Mouse (Mus musculus) ovary, adult 18-20 months (tissue): Measurements from ENCODE around the gene Rps6kc1.

Experiments used
- DNase-seq: peaks from one replicate; pipeline ENCODE4 v3.0.0; 2022; ENCODE audit warnings: low spot score, mixed read lengths

The Rps6kc1 gene

DNA sequence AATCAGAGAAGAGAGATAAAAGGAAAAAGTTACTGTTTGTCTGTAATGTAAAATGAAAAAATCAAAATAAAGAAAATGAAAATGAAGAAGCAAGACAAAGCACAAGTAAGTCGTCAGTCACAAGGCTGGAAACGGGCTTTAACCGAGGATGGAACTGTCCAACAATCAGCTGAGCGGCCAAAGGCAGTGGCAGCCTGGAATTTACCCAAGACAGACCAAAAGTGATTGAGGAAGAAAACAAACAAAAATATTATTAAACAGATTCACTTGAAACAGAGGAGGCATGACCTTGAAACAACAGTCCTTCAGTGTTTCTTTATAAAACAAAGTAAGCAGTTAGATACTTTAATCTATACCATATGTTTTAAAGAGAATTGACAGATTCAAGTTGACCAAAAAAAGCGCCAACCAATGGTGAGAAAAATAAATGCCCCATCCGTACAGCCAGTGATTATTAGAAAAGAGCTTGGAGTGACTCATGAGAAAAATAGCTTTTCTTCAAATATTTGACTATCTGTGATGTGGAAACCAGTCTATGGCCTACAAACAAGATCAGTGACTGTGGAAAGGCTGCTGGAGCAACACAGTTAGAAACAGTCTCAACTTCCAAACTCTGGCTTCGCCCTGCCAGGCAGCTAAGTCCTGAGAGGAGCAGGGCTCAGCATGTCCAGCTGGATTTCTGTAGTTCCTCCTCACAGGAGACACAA lies 77.2 kb downstream of the Rps6kc1 start:
- DNase-seq = no peak

DNA sequence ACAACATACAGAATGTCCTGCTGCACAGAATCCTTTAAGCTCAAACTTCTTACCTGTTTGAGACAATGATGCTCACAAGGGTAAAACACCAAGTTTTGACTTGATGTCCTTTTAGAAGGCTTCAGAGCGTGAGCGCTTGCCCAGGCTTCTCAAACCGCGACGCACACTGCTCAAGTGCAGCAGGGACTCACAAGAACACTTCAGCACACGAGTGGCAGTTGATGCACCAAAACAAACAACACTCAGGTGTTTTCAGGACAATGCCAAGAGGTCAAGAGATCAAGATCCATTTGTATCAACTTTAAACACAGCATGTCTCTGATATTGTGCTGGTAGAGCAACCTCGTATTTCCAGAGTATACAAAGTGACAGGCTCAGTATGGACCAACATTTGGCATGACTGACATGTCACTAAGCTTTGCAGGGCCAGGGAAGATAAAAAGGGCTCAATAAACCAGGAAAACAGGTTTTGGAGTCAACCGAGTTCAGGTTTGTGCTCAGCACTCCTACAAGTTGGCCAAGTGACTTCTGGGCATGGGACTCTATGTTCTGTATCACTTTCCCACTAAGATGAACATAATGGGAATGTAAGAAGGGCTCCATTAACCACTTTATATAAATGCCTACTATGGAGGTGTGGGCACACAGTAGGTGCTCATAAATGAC lies 78.5 kb downstream of the Rps6kc1 start:
- no peak for DNase-seq

DNA sequence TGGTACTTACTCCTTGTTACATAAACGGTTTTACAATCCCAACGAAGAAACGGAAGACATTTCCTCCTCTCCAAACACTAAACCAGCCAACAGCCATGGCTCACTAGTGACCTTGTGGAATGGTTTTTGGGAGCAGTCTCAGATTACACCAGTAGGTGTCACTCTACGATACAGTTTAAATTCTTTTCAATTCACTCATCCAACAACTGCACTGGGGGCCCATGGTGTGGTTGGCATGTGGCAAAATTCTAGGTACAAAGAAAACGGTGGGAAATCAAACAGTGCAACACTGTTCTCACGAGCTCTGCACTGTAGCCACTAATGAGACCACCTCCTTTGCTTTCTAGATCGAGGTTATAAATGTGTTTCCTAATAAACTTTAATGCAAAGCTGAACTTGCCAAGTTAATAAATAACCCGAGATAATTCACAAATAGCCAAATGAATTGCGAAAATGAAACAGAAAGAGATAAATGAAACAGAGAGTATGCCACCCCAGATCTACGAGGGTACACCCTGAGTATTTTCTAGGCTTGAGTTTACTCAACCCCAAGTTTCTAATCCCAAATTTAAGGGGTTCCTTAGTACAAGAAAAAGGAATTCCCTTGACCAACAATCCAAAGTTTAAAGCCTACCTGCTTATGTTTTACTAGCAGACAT lies 79.6 kb downstream of the Rps6kc1 start:
- DNase-seq = no peak

DNA sequence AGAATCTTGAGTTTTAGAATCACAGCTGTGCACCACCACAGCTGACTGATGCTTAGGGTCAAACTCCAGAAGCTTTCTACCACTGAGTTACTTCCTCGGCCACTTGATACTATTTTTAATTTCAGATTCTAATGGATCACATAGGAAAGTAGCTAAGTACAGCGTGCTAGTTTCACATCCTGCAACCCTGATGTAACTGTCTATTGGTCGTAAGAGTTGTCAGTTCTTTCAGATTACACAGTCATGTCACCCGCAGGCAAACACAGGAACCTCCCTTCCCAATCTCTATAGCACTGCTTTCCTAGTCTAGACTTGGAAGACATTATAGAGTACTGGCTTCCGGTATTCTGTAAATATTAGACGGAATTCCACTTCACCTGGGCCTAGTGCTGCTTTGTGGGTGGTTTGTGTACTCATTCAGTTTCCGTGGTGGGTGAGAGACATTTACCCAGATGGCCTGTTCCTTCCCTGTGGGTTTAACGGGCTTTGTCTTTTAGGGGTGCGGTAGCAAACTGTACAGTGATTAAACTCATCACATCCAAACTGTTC lies 85.0 kb downstream of the Rps6kc1 start:
- DNase-seq = no peak

DNA sequence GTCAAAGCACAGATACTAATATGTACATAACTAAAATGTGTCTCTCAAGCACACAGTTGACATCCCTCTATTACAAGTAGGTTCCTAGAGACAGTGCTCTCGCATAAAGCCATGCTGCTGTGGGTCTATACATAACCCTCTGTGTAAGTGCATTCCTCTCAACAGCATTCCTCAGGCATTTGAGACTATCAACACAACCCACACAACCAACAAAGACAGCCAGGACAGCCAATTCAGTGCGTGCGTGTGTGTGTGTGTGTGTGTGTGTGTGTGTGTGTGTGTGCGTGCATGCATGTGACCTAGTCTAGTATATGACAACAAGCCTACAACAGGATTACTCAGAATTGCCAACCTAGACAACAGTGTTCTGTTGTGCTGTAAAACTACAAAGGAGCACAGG lies 87.8 kb downstream of the Rps6kc1 start:
- no peak for DNase-seq

DNA sequence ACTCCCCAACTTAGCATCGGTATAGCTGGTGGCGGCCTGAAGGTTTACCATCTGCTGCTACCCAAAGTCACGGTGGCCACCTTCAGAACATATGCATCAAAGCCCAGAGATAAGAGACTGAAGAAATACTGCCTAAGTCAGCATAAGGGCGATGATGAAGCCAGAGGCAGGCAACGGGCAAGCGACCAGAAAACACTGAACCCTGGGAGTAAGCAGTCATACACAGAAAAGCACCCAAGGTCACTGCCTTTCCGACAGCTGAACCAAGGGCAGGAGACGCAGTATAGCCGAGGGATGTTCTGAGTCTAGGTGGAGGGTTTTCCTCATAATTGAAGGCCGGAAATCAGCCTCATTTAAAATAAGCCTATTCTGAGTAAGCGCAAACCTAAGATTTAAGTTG lies 95.4 kb downstream of the Rps6kc1 start:
- peak; percentile 39 for DNase-seq

DNA sequence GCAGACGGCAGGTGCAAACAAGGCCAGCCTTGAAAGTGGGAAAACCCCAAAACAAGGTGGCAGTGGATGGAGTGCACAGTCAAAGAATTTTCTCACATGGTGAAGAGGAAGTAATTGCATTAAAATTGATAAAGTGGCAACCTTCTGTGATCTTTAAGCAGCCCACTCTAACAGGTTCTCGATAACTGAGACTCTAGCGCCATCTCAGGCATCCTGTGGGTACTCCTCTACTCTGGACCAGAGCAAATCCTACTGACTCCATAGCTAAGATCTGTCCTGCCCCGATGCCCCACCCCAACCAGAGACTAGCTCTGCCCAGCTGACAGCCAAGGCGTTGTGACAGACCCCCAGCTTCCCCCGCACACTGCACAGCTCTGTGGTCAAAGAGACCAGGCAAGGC lies 101.2 kb downstream of the Rps6kc1 start:
- no peak for DNase-seq

DNA sequence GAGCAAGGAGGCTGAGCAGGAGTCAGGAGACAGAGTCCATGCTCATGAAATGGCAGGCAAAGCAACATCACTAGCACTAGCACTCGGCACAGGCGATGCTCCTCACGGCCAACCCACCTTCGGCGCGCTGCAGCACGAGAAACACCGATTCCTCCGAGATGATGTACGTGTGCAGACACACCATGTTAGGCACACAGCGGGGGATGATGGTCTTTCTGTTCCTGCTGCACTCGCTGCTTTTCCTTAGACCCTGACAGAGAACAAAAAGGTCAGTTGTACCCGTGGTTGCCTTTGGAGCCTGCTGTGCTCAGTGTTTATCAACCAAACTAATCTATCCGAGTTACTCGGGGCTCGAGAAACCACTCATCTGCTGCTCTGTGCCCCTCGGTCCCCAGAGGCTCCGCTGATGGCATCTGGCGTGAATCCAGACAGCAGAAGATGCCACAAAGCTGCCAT lies 102.8 kb downstream of the Rps6kc1 start:
- no peak for DNase-seq

DNA sequence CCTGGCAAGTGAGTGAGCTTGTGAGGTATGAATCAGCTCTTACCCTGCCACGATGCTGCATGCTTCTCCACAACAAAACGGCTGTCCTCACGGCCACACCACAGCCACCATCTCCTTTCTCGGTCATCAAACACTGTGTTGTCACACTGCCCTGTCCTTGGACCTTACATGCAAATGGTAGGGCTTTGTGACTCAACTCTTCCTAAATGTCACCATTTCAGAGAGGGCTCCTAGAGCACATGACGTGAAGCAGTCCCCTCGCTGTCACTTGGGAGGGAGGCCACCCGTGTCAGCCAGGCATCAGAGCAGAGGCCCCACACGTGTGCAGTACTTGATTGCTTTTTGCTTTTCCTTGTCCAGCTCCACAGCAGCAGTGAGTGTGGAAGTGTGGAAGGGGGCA lies 104.8 kb downstream of the Rps6kc1 start:
- DNase-seq = no peak

DNA sequence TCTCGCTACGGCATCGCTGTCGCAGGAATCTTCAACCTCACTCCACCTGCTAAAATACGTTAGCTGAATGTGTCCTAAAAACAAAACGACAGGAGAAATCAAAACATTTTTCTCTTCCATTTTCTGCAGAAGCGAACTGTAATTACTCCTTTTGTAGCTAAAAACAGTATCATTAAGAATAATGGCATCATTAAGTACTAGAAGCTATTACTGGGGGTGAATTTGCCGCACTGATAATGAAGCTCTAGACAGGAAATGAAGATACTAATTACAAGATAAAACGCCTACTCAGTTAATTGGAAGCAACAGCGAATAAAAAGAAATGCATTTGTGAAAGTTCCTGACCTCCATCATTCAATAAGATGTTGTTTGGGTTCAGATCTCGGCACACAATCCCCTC lies 112.9 kb downstream of the Rps6kc1 start:
- DNase-seq = no peak

DNA sequence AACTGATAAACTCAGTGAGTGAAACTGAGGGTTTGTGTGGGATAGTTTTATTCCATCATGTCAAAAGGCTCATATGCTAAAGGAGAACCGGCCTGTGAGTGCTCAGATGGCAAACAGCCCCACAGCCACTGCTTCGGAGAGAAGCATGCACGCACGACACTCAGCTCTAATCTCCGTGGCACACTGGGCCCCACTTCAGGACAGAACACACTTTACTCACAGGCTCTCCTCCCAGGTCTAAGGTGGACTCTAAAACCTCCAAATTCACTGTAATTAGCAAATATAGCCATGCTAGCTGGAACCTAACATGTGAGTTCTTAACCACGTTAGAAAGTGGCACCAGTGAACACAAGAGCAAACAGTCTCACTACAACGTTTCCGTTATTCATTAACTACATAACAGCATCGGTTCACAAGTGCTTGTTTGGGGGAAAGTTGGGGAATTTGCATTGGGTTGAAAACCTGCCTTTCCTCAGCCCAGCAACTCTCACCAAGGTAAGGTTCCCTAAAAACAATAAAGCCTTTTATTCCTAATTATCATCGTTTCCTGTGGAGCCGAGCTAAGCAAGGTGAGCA lies 114.0 kb downstream of the Rps6kc1 start:
- no peak for DNase-seq

DNA sequence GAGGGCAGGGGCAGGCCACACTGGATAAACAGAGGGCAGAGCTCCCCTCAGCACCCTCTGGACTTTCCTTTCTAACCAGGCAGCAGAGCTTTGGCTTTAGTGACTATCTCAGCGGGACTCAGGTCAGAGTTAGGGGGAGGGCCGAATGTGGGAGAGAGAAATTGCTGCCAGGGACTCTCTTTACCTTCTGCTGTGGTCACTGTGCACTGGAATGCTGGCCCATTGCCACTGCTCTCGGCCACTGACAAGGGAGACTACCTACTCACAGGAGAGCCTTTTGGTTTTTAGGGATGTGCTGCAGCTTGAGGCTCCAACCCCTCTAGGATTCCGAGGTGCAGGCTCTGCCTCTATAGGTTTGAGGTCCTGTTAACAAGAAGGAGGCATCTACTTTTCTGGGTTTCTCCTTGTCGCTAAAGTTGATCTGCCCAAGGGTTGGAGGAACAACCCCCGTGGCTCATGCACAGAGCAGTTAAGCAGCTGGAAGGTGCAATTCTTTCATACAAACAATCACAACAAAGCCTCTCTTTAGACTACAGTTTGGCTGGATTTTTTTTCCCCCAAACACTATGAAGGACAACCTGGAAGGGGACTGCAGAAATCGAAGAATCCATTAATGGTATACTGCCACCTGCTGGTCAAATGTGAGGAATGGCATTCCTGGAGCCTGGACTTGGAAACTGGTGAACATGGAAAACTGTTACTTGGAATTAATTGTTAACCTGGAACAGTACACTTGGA lies 114.7 kb downstream of the Rps6kc1 start:
- DNase-seq = no peak

DNA sequence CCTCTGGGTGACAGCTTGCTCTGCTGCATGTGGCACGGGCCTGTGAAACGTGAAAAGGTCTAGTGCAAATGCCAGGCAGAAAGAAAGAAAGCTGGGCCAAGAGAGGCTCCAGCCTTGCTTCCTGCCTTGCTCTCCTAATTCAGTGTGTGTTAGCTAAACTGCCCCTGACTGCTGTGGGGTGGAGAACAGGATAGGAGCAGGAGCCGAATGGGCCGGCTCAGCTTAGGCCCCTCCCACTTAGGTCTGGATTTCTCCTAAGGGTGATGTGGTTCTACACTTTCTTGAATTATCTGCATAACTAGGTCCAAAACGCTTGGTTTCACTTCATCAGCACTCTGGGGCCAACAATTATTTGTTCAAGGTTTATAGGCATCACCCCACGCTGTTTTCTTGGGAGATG lies 119.9 kb downstream of the Rps6kc1 start:
- DNase-seq = no peak

DNA sequence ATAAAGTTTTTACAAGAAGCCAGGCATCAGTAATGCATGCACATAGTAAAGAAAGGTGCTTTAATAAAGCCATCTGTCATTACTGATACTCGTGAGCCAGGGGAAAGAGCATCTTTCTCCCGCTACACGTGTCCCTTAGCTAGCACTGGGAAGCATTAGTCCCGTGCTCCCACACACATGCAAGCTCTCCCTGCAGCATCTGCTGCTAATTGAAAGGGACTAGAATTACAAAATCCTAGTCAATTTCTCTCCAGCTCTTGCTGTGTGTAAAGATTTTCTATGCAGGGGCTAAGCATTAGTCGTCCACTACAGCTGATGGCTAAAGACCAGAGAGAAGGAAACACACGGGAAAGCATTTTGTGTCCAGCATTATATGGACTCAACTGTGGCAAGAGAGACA lies 120.8 kb downstream of the Rps6kc1 start:
- no peak for DNase-seq

DNA sequence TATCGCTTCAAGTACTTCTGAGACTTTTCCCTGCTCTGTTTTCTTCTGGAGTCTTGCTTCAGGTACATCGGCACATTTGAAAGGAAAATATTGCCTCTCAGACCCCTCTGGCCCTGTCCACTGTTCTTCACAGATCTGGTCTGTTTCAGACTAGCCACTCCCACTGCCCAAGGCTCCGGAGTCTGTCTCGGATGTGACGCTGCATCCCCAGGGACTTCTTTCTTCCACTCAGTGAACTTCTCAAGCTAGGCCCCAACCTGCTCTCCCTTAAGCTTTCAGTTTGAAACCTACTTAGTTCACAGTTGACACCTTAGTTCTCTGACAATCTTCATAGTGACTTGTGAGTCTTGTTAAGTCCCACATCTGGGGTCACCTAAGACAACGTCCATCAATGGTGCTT lies 133.9 kb downstream of the Rps6kc1 start:
- no peak for DNase-seq

DNA sequence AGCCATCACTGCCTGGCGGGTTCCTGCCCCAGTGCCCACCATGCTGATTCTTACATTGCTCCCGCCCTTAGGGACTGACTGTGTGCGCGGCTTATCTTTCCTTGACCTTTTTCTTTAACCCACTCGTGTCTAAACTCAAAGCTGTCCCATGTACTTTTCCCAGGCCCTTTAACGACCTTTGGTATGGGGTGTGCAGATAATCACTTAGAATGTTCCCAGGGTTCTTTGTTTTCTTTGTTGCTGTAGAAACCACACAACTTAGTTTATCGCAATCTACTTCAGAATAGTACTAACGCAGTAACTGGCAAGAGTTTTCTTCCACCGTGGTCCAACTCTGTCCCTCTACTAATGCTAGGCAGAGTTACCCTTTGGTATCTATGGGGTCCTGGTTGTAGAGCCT lies 135.3 kb downstream of the Rps6kc1 start:
- DNase-seq = no peak

DNA sequence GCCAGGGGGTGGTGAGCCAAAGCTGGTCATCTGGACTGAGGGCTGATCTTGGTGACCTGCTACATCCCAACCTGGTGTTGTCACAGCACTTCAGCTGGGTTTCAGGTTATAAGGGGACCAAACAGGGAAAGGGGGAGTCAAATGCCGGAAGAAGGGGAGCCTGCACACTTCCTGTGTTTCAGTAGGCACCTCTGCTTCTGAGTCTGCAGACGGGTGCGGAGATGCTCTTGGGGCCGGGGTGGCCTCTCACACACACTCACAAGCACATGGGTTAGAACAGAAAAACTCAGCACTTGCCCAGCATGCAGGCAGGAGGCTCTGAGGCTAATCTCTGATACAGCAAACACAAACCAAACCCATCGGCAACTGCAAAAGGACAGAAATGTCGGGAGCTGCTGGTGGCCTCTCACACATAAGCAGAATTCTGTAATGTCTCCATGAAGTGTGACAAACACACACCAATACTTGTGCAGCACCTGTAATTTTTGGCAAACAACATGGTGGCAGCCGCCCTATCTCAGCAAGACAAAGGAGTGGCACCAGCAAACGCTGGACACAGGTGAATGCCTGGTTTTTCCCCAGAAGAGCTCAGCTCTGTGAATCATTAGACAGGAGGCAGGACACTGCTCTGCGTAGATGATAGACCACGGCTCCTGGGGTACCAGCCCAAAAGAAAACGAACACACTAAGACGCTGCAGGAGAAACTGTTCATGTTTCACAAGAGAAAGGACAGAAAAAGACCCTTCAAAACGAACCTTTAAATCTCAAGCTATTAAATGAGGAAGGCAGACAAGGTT lies 139.3 kb downstream of the Rps6kc1 start:
- no peak for DNase-seq

DNA sequence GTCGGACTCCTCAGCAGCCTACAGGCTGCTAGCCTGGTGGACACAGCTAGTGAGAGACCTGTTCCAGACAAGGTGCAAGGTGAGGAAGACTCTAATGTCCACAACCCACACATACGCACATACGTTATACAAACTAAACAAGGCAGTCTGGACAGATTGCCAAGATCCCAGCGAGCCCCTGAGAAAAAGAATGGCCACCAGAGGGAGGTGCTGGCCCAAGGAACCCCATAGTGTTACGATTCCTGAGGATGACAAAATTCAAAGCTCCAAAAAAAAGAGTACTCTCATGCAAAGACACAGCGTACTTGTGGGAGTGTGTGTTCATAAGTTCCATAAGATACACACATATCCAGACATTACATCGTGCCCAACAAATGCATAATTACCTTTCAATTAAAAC lies 141.8 kb downstream of the Rps6kc1 start:
- DNase-seq = no peak

DNA sequence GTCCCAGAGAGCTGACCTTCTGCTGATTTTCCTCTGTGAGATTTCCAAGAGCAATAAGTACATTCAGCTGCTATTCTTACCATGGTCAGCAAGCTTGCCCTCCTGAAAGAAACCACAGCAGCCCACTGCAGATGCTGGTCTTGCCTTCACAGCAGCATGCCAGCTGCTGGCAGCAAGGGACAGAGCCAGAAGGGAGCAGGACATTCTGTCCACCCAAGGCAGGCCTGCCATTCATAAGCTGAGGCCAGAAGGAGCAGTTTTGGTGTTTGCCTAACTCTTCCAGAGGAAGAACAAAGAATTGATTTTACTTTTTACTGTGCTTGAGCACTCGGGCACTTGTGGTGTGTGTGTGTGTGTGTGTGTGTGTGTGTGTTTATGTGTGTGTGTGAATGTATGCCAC lies 143.3 kb downstream of the Rps6kc1 start:
- peak; percentile 10 for DNase-seq

DNA sequence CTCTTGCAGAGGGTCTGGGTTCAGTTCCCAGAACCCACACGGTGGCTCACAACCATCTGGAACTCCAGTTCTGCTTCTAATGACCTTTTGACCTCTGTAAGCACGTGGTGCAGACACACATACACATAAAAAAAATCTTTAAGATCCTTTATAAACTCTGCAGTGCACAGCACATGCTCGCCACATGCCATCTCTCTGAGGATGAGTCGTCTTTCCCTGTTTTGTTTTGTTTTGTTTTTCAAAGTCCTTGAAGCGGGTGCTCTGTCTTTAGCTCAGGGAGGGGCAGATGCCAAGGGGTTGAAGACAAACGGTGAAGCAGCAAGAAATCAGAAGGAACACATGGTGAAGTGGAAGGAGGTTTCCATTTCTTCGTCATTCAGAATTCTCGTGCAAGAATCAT lies 143.9 kb downstream of the Rps6kc1 start:
- DNase-seq = peak; percentile 6

DNA sequence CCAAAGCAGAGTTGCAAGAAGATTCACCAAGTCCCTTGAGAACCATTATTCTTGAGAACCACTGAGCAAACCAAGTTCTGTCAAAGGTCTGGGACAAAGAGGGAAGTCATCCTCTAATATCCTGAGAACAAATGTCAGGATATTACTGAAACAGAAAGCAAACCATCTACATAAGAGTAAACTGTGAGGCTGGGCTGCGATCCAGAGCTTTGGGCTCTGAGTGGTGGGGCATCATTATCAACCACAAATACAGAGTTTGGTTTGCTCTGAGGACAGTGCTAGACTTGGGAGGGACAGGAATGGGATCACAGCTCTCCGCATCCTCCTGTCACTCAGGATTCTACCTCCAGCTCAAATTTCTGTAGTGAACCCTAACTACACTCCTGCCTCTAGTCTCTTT lies 144.8 kb downstream of the Rps6kc1 start:
- no peak for DNase-seq
